13 mouse cellular contexts compared by ENCODE assay signal in genomic region chr12:100313785-100314375, GRCm38 (mm10).
DNase-seq lines count a peak whose midpoint lies in the region; ATAC-seq lines count a peak whose summit lies in the region.
"Had no signal": no experiment of that assay in that cellular context is flagged by ENCODE, and none has a peak within 500 bp of the region (broad histone marks: within the 10 kb centered on the region; RNA-seq: fewer than 3 reads in every experiment).

No protein-coding gene starts in this region.

- H3K4me3 ChIP-seq in hindbrain, embryonic 11.5 days (ENCODE audit: low read depth, low read length): no peak overlapping the region
- no peak overlapping the region for H3K4me3 ChIP-seq in midbrain, embryonic 12.5 days
- H3K4me3 ChIP-seq: lung, embryonic 15.5 days; megakaryocyte, embryonic 14.5 days had no signal

- ATAC-seq in hindbrain, embryonic 11.5 days (ENCODE audit: low FRiP score): peak; percentile 62; the same call in 1 of the 2 replicates
- ATAC-seq in midbrain, embryonic 12.5 days (ENCODE audit: low FRiP score, low read depth): peak; percentile 70
- no peak for ATAC-seq in inflammation-experienced regulatory T-cells, adult 6 months

- H3K4me1 ChIP-seq in hindbrain, embryonic 11.5 days (replicated peaks; ENCODE audit: control insufficient read depth, insufficient read depth, low read length): peaks cover 18% of the 10 kb centered on the region
- H3K4me1 ChIP-seq in midbrain, embryonic 12.5 days: peaks cover 60% of the 10 kb centered on the region
- H3K4me1 ChIP-seq: lung, embryonic 15.5 days had no signal

- no peaks in the 10 kb centered on the region for H3K36me3 ChIP-seq in hindbrain, embryonic 11.5 days (ENCODE audit: control insufficient read depth, insufficient read depth, low read length)
- 0 out of 2 replicates have a peak, but pooled peaks cover 2% of the 10 kb centered on the region for H3K36me3 ChIP-seq in midbrain, embryonic 12.5 days
- H3K36me3 ChIP-seq: lung, embryonic 15.5 days had no signal

- H3K4me2 ChIP-seq in hindbrain, embryonic 11.5 days (replicated peaks; ENCODE audit: low read depth, low read length): no peak overlapping the region
- H3K4me2 ChIP-seq in midbrain, embryonic 12.5 days (replicated peaks): peak overlapping the region; percentile 18; the same call in 1 of the 2 replicates
- H3K4me2 ChIP-seq: lung, embryonic 15.5 days had no signal

- no peaks in the 10 kb centered on the region for H3K9me3 ChIP-seq in hindbrain, embryonic 11.5 days (ENCODE audit: control insufficient read depth, low read length)
- H3K9me3 ChIP-seq in midbrain, embryonic 12.5 days: no peaks in the 10 kb centered on the region
- H3K9me3 ChIP-seq: lung, embryonic 15.5 days; megakaryocyte, embryonic 14.5 days had no signal

- 33% methylated on average over 12 of the region's 12 CpGs for WGBS in hindbrain, embryonic 11.5 days
- WGBS in midbrain, embryonic 12.5 days: 34% methylated on average over 12 of the region's 12 CpGs

- DNase-seq in right cerebral cortex, adult 18-20 months: peak; percentile 83
- DNase-seq in right cerebral cortex, postnatal 14 days: no peak
- peak; percentile 46 for DNase-seq in hindbrain, embryonic 11.5 days (ENCODE audit: low spot score)
- peak; percentile 68 for DNase-seq in right cerebral cortex, postnatal 25 days
- no peak for DNase-seq in adrenal gland, postnatal 36 days
- DNase-seq in adrenal gland, adult 8-10 months: no peak
- DNase-seq: cerebellum, postnatal 14 days; kidney, postnatal 4 days; thymus, postnatal 14 days had no signal

- H3K9ac ChIP-seq in hindbrain, embryonic 11.5 days (ENCODE audit: low read depth, low read length): no peak overlapping the region
- H3K9ac ChIP-seq in midbrain, embryonic 12.5 days (replicated peaks): no peak overlapping the region; the same call in 1 of the 2 replicates
- H3K9ac ChIP-seq: lung, embryonic 15.5 days had no signal

- H3K27ac ChIP-seq in hindbrain, embryonic 11.5 days (ENCODE audit: low read depth, low read length): peak overlapping the region; percentile 68; the same call in 1 of the 2 replicates
- H3K27ac ChIP-seq in midbrain, embryonic 12.5 days (replicated peaks): peak overlapping the region; percentile 75
- H3K27ac ChIP-seq: lung, embryonic 15.5 days had no signal

- no peaks in the 10 kb centered on the region for H3K27me3 ChIP-seq in hindbrain, embryonic 11.5 days (ENCODE audit: control insufficient read depth, insufficient read depth, low read length)
- H3K27me3 ChIP-seq in midbrain, embryonic 12.5 days: no peaks in the 10 kb centered on the region
- H3K27me3 ChIP-seq: lung, embryonic 15.5 days; megakaryocyte, embryonic 14.5 days had no signal

Comparison
In these comparisons a context has a peak if more than half of its experiments do, and no peak if none do; other contexts are left out.
1. DNase-seq: peak in right cerebral cortex, adult 18-20 months (single experiment), hindbrain, embryonic 11.5 days (single experiment) and right cerebral cortex, postnatal 25 days (single experiment); none in right cerebral cortex, postnatal 14 days (single experiment), adrenal gland, postnatal 36 days (0 of 2) and adrenal gland, adult 8-10 months (single experiment).